Mouse (Mus musculus): ENCODE data around the gene Cpe.

DNA sequence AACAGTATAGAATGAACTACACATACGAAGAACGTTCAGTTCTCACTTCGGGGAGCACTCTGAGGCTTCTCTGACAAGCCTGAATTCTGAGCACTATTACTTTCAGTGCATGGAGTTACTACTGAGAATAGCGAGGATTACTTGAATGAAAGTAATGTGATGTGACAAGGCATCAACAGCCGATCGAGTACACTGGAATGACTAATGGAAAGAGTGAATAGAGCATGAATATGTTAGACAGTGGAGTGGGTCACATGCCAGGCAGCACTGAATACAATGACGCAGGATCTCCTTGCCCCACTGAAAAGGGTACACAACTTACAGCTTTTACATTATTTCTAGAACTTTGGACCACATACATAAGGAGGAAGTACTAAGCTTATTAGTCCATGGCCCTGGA is 149.4 kb downstream of the Cpe start:
- TF ChIP-seq CTCF (IDR thresholded peaks at IDR 0.05; ENCODE audit: low read depth) (no peak), EP300 (IDR thresholded peaks at IDR 0.05; ENCODE audit: low read depth) (no peak)

Measured in liver, embryonic 14.5 days (tissue).